Mouse (Mus musculus): ENCODE data around the gene Mvb12a. TPM values are rescaled to one million over a fixed set of nuclear protein-coding genes. Genes with fewer than 3 reads are reported as not detected.
A peak's percentile ranks its signal among the peaks of the same experiment; 100 is the strongest.
"Not testable (repeated sequence)": the region's sequence is repeated elsewhere in the genome, so short reads cannot be mapped to it uniquely, and the experiment has no call there.

The Mvb12a gene
- polyA plus RNA-seq, 1 experiment from 2014 or later: 62.3 TPM

DNA sequence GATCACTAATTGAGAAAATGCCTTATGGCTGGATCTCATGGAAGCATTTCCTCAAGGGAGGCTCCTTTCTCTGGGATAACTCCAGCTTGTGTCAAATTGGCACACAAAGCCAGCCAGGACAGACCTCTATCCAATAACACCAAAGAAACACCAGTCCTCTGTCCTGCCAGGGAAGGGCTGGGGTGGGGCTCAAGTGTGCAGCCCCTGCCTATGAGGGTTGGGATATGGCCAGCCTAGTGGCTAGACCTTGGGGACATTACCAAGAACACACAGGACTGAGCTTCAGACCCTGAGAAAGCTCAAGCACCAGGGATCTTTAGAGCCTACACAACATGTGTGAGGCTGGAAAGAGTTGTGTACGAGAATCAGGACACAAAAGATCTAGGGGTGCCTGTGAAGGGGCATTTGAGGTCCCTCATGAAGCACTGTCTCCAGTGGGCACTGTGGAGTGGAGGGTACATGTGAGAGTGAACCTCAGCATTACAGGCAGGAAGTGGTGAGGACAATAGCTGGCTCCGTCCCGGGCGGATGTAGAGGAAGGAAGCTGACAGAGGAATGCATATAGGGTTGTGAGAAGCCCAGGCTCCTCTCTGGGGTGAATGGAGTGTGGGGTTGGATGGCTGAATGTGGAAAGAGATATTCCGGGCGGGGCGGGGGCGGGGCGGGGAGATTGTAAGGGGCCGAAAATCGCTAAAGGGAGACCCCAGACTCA lies 14.2 kb upstream of the Mvb12a start:
- Histone ChIP-seq H3K27ac (no peak overlapping the region), H3K27me3 (peaks cover 45% of the 10 kb centered on the region)
- ATAC-seq: 0 out of 2 replicates have a peak, but pooled peaks have one; percentile 7

DNA sequence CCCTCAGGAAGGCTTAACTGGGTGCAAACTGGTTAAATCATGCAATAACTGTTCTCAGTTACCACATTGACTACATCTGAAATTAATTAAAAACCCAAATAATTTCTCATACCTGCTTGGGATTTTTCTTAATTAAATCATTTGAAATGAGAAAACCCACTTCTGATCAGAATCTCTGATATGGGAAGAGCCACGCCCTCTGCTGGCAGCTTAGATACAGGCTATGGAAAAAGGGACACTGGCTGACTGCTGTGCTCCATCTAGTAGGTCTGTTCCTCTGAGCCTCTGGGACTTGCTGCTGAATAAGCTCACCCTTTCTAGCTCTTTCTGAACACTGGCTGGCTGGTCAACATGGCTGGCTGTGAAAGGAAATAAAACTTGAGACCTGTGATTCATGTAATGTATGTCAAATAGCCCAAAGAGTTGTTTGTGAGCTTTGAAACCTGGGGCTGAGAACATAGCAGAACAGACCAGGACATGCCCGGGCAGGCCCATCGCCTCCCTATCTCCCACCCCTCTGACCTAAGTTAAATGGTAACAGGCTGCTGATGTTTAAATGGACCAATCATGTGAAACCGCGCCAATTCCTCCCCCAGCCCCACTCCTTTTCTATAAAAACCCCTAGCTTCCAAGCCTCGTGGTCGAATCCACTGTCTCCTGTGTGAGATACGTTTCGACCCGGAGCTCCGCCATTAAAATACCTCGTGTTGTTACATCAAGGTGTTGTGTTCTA lies 11.8 kb upstream of the Mvb12a start:
- not testable (repeated sequence) for ATAC-seq; H3K4me2 ChIP-seq (replicated peaks); H3K27ac ChIP-seq; H3K4me3 ChIP-seq (replicated peaks); H3K4me1 ChIP-seq (replicated peaks); H3K9me3 ChIP-seq; H3K36me3 ChIP-seq; H3K9ac ChIP-seq (replicated peaks)
- H3K27me3 ChIP-seq: peaks cover 29% of the 10 kb centered on the region
- 76% methylated on average over 6 of the region's 12 CpGs for WGBS

More for the DNA sequence above, 14.2 kb upstream of the Mvb12a start:
- no peak overlapping the region for H3K9ac ChIP-seq (replicated peaks)
- H3K4me1 ChIP-seq (replicated peaks): peaks cover 14% of the 10 kb centered on the region; the same call in 1 of the 2 replicates
- no peak overlapping the region for H3K4me2 ChIP-seq (replicated peaks)
- no peaks in the 10 kb centered on the region for H3K9me3 ChIP-seq
- no peak overlapping the region for H3K4me3 ChIP-seq (replicated peaks)
- no peaks in the 10 kb centered on the region for H3K36me3 ChIP-seq
- WGBS: 86% methylated on average over 11 of the region's 11 CpGs

DNA sequence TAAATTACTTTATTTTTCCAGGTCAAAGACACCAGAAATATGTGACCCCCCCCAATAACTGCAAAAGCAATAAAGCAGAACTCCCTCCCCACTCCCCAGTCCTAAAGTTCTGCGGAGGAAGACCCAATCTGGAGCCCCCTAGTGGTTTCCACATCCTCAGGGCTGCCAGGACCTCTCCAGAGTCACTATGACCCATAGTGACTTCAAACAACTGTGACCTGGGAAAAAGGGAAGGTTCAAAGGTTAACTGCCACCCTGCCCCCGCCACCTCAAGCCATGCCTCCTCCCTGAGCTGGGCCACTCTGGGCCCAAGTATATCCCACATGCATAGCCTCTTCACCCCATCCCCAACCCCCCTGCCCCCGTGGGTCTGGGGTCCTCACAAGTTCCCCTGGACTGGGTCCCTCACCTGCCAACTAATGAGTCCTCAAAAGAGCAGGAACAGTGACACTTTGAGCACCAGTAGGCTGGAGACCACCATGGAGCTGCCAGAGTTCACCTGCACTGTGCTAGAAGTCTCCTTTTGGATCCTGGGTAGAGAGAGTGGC lies 8.4 kb upstream of the Mvb12a start:
- H3K4me1 ChIP-seq (replicated peaks): peaks cover 10% of the 10 kb centered on the region
- no peak overlapping the region for H3K27ac ChIP-seq
- H3K27me3 ChIP-seq: peaks cover 34% of the 10 kb centered on the region
- no peak; the same call in 1 of the 2 replicates for ATAC-seq
- no peaks in the 10 kb centered on the region for H3K9me3 ChIP-seq
- WGBS: 37% methylated on average over 3 of the region's 3 CpGs
- H3K36me3 ChIP-seq: no peaks in the 10 kb centered on the region
- H3K9ac ChIP-seq (replicated peaks): no peak overlapping the region
- H3K4me3 ChIP-seq (replicated peaks): no peak overlapping the region
- H3K4me2 ChIP-seq (replicated peaks): no peak overlapping the region

DNA sequence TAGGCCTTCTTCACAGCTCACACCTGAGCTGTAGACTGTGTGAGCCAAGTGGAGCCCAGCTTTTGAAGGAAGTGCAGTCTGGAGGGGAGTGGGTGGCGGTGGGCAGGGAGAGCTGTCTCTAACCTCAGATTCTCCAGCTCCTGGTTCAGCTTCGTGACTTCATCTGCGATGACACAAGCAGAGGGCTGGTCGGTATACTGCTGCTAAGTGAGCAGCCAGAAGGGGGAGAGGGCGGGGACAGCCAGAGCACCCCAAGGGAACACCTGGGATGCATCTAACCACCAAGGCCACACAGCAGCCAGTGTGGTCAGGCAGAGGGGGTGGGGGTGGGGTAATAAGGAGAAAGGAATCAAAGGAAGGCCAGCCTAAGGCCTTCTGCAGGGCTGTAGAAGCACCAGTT lies 7.1 kb upstream of the Mvb12a start:
- Histone ChIP-seq H3K27ac (no peak overlapping the region), H3K4me1 (replicated peaks) (peaks cover 10% of the 10 kb centered on the region), H3K4me3 (replicated peaks) (no peak overlapping the region), H3K4me2 (replicated peaks) (no peak overlapping the region), H3K27me3 (peaks cover 40% of the 10 kb centered on the region), H3K36me3 (no peaks in the 10 kb centered on the region), H3K9me3 (no peaks in the 10 kb centered on the region), H3K9ac (replicated peaks) (no peak overlapping the region)
- 0 out of 2 replicates have a peak, but pooled peaks have one; percentile 7 for ATAC-seq
- WGBS: 75% methylated on average over 5 of the region's 5 CpGs

DNA sequence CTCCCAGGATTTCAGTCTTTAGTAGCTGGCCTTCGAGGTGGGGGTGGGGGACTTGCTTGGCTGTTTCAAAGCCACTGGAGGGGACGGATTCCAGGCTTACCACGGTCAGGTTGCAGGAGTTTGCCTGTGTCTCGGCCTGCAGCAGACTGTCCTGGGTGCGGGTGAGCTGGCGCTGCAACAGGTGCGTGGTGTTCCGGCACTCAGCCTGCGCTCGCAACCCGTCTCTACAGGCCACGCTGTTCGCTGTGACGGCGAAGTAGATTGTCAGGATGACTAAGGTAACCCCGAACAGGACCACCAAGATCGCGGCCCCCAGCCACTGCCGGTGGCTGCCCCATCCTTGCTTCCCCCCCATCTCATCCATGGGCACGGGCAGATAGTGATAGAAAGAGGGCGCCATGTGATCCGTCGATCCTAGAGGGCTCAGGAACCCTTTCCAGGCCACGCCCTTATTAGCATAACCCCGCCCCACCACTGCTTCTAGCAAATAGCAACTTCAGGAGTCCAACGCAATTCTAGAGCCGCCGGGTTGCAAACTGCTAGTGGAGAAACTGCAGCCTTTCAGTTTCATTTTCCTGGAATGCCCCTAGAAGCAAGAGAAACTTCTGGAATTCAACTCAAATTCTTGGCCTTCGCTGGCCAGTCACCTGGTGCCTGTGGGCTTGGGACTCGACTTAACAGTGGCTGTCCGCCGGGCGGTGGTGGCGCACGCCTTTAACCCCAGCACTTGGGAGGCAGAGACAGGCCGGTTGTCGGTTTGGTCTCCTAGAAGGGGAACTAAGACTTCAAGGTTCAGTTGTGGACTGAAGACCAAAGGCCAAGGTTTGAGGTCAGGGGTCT lies 5.5 kb upstream of the Mvb12a start, which contains the start of gene Bst2:
Gene Bst2, minus strand, starts transcription at position 429 of the 840 bp plus-strand sequence.
- 3% methylated on average over 37 of the region's 37 CpGs for WGBS
- Histone ChIP-seq H3K27ac (no peak within 1 kb of the TSS), H3K9ac (replicated peaks) (no peak within 1 kb of the TSS; the same call in 1 of the 2 replicates), H3K9me3 (no peaks in the 10 kb centered on the region), H3K4me3 (replicated peaks) (peak within 1 kb of the TSS; percentile 30), H3K36me3 (no peaks in the 10 kb centered on the region), H3K4me2 (replicated peaks) (peak within 1 kb of the TSS; percentile 49), H3K4me1 (replicated peaks) (peaks cover 10% of the 10 kb centered on the region), H3K27me3 (peaks cover 40% of the 10 kb centered on the region)
- peak; percentile 28; the same call in 1 of the 2 replicates for ATAC-seq

GRCm38 (mm10) chr8:71543755-71544154 lies 1.0 kb downstream of the Mvb12a start:
- H3K4me2 ChIP-seq (replicated peaks): peak overlapping the region; percentile 89
- peaks cover 12% of the 10 kb centered on the region for H3K4me1 ChIP-seq (replicated peaks)
- 89% methylated on average over 9 of the region's 9 CpGs for WGBS
- H3K4me3 ChIP-seq (replicated peaks): peak overlapping the region; percentile 82
- H3K27ac ChIP-seq: no peak overlapping the region
- peaks cover 8% of the 10 kb centered on the region for H3K27me3 ChIP-seq
- peak overlapping the region; percentile 85 for H3K9ac ChIP-seq (replicated peaks)
- ATAC-seq: no peak
- H3K9me3 ChIP-seq: no peaks in the 10 kb centered on the region
- peaks cover 34% of the 10 kb centered on the region for H3K36me3 ChIP-seq

- no peaks in the 10 kb centered on the region for H3K9me3 ChIP-seq
- peaks cover 12% of the 10 kb centered on the region for H3K4me1 ChIP-seq (replicated peaks)
- ATAC-seq: no peak
- no peak overlapping the region for H3K9ac ChIP-seq (replicated peaks)
- H3K36me3 ChIP-seq: peaks cover 35% of the 10 kb centered on the region
- H3K27me3 ChIP-seq: peaks cover under 1% of the 10 kb centered on the region; the same call in 1 of the 2 replicates
- H3K4me3 ChIP-seq (replicated peaks): no peak overlapping the region
- no peak overlapping the region for H3K4me2 ChIP-seq (replicated peaks)
- WGBS: 92% methylated on average over 11 of the region's 11 CpGs
- H3K27ac ChIP-seq: no peak overlapping the region
Measured at GRCm38 (mm10) chr8:71545053-71545452, 2.3 kb downstream of the Mvb12a start.

GRCm38 (mm10) chr8:71547590-71547989 lies 4.9 kb downstream of the Mvb12a start:
- ATAC-seq: no peak
- no peaks in the 10 kb centered on the region for H3K27me3 ChIP-seq
- H3K9ac ChIP-seq (replicated peaks): no peak overlapping the region
- H3K9me3 ChIP-seq: no peaks in the 10 kb centered on the region
- H3K27ac ChIP-seq: no peak overlapping the region
- H3K36me3 ChIP-seq: peaks cover 35% of the 10 kb centered on the region
- H3K4me1 ChIP-seq (replicated peaks): peaks cover 12% of the 10 kb centered on the region
- WGBS: 87% methylated on average over 7 of the region's 7 CpGs
- H3K4me3 ChIP-seq (replicated peaks): no peak overlapping the region
- no peak overlapping the region for H3K4me2 ChIP-seq (replicated peaks)

- 67% methylated on average over 7 of the region's 7 CpGs for WGBS
Measured at GRCm38 (mm10) chr8:71550754-71551153, 8.0 kb downstream of the Mvb12a start.

GRCm38 (mm10) chr8:71552770-71553169 lies 10.0 kb downstream of the Mvb12a start:
- H3K9ac ChIP-seq (replicated peaks): no peak overlapping the region
- peaks cover 26% of the 10 kb centered on the region for H3K27me3 ChIP-seq
- no peaks in the 10 kb centered on the region for H3K4me1 ChIP-seq (replicated peaks)
- 78% methylated on average over 6 of the region's 6 CpGs for WGBS
- no peak overlapping the region for H3K27ac ChIP-seq
- no peak for ATAC-seq
- peaks cover 10% of the 10 kb centered on the region for H3K36me3 ChIP-seq
- no peak overlapping the region for H3K4me3 ChIP-seq (replicated peaks)
- H3K4me2 ChIP-seq (replicated peaks): no peak overlapping the region
- H3K9me3 ChIP-seq: no peaks in the 10 kb centered on the region

More at GRCm38 (mm10) chr8:71550754-71551153, 8.0 kb downstream of the Mvb12a start:
- H3K4me2 ChIP-seq (replicated peaks): no peak overlapping the region
- peaks cover 6% of the 10 kb centered on the region for H3K27me3 ChIP-seq
- peaks cover 27% of the 10 kb centered on the region for H3K36me3 ChIP-seq
- ATAC-seq: no peak
- no peaks in the 10 kb centered on the region for H3K4me1 ChIP-seq (replicated peaks)
- H3K9me3 ChIP-seq: no peaks in the 10 kb centered on the region
- no peak overlapping the region for H3K27ac ChIP-seq
- no peak overlapping the region for H3K9ac ChIP-seq (replicated peaks)
- H3K4me3 ChIP-seq (replicated peaks): no peak overlapping the region

GRCm38 (mm10) chr8:71554001-71554400 lies 11.3 kb downstream of the Mvb12a start:
- 74% methylated on average over 6 of the region's 6 CpGs for whole genome bisulfite sequencing
- peaks cover 7% of the 10 kb centered on the region for H3K4me1 ChIP-seq (replicated peaks)
- no peak overlapping the region for H3K9ac ChIP-seq (replicated peaks)
- no peak overlapping the region for H3K4me2 ChIP-seq (replicated peaks)
- H3K27ac ChIP-seq: no peak overlapping the region
- H3K36me3 ChIP-seq: no peaks in the 10 kb centered on the region; the same call in 1 of the 2 replicates
- peaks cover 38% of the 10 kb centered on the region for H3K27me3 ChIP-seq
- ATAC-seq: no peak
- no peak overlapping the region for H3K4me3 ChIP-seq (replicated peaks)
- H3K9me3 ChIP-seq: no peaks in the 10 kb centered on the region

All from midbrain, embryonic 13.5 days (tissue).